Mouse (Mus musculus) spleen, adult 18-20 months (tissue): ENCODE measurements at regions not wholly inside any gene's neighbourhood (a gene's known extent, or its start where the extent isn't known, plus 50 kb on each side); places are given as distances from the start of the nearest gene placed in this dataset.

ENCODE experiments used
- DNase-seq, 2 experiments: peaks; one replicate each; pipeline ENCODE4 v3.0.0; 2022; ENCODE audit warnings: mixed read lengths in 2 of 2

DNA sequence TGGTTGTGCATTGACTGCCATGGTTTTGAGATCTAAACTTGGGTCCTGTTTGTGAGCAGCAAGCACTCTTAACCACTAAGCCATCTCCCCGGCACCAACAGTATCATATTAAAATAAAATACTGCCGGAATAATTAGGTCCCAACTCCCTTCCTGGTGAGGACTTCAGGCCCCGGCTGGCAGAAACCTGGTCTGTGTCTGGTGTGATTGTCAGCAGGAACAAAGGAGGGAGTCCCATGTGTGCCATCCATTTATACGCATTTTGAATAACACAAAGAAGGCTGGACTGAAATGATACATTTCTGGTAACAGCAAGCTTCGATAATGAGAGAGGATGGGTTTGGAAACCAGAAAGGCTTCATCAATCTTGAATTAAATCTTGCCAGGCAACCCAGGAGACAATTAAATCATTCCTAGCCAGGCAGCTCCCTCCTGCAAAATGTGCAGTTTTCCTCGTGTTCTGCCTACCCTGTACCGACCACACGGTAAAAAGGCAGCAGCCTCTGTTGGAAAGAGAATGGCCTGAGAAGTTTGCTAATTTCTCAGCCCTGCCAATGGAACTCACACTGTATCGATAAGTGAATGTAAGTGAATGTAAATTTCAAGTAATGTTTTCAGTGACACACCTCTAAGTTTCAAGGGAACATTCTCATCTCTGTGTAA is 80.5 kb upstream of the Zwint start:
- DNase-seq = no peak

DNA sequence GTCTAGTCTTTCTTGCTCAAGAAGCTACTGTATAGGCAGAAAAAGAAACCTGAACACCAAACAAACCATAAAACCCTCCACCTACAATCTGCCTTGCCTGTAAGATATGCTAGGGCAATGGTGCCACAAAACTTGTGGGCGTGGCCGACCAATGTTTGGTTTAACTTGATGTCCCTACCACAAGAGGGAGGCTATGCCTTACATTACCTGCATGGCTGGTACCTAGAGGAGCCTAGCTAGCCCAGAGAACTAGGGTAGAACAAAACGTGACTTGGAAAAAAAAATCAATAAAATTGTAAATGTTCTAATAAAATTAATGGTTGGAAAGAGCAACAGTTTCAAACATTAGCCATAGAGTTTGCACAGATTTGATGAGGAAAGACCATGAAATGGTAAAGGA is 76.9 kb upstream of the Zwint start:
- DNase-seq = no peak

DNA sequence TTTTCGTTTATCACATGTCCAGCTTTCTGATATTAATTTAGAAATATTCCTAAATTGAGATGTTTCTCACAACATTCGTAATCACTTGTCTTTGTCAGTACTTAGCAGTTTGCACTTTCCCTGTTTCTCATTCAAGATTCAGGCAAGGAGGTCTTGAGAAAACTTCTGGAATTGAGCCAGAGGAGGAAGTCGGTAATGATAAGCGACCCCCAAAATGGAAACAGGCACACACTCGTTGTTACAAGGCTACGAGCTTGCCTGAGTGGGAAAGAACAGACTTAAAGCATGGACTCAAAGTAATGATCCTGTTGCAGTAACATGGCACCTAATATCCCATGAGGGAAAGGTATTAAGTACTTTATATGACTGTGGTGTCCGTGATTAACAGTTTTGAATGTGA is 76.1 kb upstream of the Zwint start:
- no peak for DNase-seq

DNA sequence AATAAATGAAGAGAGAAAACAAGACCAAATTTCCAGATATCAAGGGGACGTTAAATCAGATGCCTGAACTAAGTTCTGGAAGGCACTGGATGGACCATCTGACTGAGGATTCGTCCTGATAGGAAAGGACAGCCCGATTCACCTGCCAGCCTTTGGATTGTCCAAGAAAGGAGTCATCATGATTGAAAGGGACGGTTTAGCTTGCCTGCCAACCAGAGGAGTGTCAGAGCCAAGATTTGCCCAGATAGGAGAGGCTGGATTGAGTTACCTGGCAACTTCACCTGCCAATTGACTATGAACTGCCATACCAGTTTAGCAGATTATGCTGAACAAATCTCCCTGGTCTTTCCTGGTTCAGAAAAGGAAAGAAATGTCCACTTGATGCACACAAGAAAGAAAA is 73.3 kb upstream of the Zwint start:
- DNase-seq = no peak

DNA sequence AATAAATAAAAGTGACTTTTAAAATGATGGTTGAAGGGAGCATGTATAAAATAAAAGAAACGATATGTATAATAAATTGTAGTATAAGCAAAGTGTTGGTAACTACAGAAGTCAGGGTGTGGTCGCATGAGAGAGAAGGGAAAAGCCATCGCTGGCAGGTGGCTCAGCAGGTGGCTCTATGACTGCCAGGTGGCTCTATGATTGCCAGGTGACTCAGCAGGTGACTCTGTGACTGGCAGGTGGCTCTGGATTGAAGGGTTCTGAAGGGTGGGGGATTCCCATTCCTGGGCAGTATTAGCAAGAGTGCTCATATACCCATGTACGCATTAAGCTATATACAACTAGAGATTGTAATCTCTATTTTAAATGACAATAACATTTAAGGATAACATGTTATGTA is 66.1 kb upstream of the Zwint start:
- DNase-seq = no peak

DNA sequence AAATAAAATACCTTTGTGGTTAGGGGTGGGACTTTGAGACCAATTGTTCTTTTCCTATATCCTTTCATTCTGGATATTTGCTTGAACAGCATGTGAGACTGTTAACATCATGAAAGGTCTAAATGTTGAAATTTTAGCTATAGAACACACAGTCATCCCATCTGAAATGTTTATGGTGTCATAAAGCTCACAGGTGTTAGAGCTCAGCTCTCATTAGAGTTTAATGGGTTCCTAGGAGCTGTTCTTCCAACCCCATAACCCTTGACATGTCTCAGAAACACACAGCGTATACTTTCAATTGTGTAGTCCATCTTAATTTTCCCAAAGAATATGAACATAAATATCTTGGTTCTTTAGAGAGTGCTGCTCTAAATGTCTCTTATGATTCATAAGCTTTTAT is 61.6 kb upstream of the Zwint start:
- no peak for DNase-seq
